Mouse (Mus musculus) embryonic stem cell, embryonic (primary cell): Measurements from ENCODE around the gene Tap2.

Experiments used
- CTCF ChIA-PET, 4 experiments: fragments of 300-600 bp in 2 of 4; fragments of 350-600 bp in 2 of 4; sonication (Branson Sonifier 250); formaldehyde crosslinking; loops; one replicate each; lab custom pipeline; 2022; ENCODE audit warnings: inconsistent platforms in 2 of 4; lab: Charles Lee
- POLR2A ChIA-PET, 4 experiments: fragments of 300-600 bp in 2 of 4; fragments of 350-600 bp in 2 of 4; sonication (Branson Sonifier 250); formaldehyde crosslinking; loops; one replicate each; lab custom pipeline; 2022; ENCODE audit warnings: antibody characterized with exemption in 4 of 4, inconsistent platforms in 1 of 4; lab: Charles Lee

Gene Tap2

GRCm38 (mm10) chr17:34187261-34187916 lies 15.9 kb upstream of the Tap2 start, which contains the start of the genes Tap1 and Psmb9:
Gene Tap1 (plus strand): TSS chr17:34187553.
Gene Psmb9 (minus strand): TSS chr17:34187764.
- POLR2A ChIA-PET = interaction anchor here in 3 of 4 experiments (0.8 to 2.3 kb wide), 17 partner anchors 9 to 231 kb away, joined by 3 to 17 read pairs (median 3); partner anchors contain the start of genes H2-DMa (in 1 of the 3), Psmb8 (in 1 of the 3), Ring1 (in 1 of the 3) and Rps18 (in 1 of the 3)

GRCm38 (mm10) chr17:34188010-34188409 lies 15.3 kb upstream of the Tap2 start:
- ChIA-PET CTCF (interaction anchor here in 3 of 4 experiments (0.8 to 2.8 kb wide), 7 partner anchors 8 to 385 kb away, joined by 3 to 14 read pairs (median 3); partner anchors contain the start of gene BC051142 (in 1 of the 3)), POLR2A (interaction anchor here in 3 of 4 experiments (0.9 to 2.3 kb wide), 11 partner anchors 9 to 232 kb away, joined by 3 to 17 read pairs (median 3); partner anchors contain the start of genes H2-DMa (in 1 of the 3), Psmb8 (in 1 of the 3), Ring1 (in 1 of the 3) and Rps18 (in 1 of the 3))

More at GRCm38 (mm10) chr17:34187261-34187916, 15.9 kb upstream of the Tap2 start, which contains the start of the genes Tap1 and Psmb9:
- CTCF ChIA-PET = interaction anchor here (0.5 to 2.8 kb wide), 20 partner anchors 9 to 1044 kb away, joined by 3 to 14 read pairs (median 4); partner anchors contain the start of gene BC051142 (in 1 of the 4)

GRCm38 (mm10) chr17:34188986-34189385 lies 14.3 kb upstream of the Tap2 start:
- POLR2A ChIA-PET = no interaction called here
- CTCF ChIA-PET = no interaction called here

GRCm38 (mm10) chr17:34192852-34193251 lies 10.5 kb upstream of the Tap2 start:
- ChIA-PET POLR2A (interaction anchor here in 1 of 4 experiments (2.8 kb wide), 1 partner anchor 73 kb away, joined by 8 read pairs; the partner anchor contains the start of gene H2-DMa), CTCF (interaction anchor here in 1 of 4 experiments (1.1 kb wide), 1 partner anchor 219 kb away, joined by 4 read pairs; no protein-coding TSS in a partner anchor)

DNA sequence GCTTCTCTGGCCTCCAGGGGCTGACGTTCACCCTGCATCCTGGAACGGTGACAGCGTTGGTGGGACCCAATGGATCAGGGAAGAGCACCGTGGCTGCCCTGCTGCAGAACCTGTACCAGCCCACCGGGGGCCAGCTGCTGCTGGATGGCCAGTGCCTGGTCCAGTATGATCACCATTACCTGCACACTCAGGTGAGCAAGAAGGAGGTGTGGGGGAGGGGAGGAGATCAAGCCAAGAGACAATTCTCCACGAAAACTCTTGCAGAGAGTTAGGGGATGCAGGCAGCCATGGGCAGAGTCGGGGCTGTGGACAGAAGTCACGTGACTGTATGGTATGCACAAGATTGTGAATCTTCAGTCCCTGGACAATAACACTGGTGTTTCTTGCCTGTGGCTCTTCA lies 9.9 kb upstream of the Tap2 start:
- CTCF ChIA-PET = interaction anchor here in 1 of 4 experiments (0.7 kb wide), 1 partner anchor 249 kb away, joined by 8 read pairs; no protein-coding TSS in a partner anchor

GRCm38 (mm10) chr17:34194723-34195122 lies 8.6 kb upstream of the Tap2 start:
- ChIA-PET POLR2A (interaction anchor here in 1 of 4 experiments (0.6 to 1.2 kb wide), 3 partner anchors 11 to 109 kb away, joined by 3 to 4 read pairs (median 4); no protein-coding TSS in a partner anchor), CTCF (interaction anchor here in 1 of 4 experiments (0.9 kb wide), 1 partner anchor 24 kb away, joined by 4 read pairs; no protein-coding TSS in a partner anchor)

More for the DNA sequence above, 9.9 kb upstream of the Tap2 start:
- POLR2A ChIA-PET = interaction anchor here in 1 of 4 experiments (2.8 kb wide), 1 partner anchor 74 kb away, joined by 8 read pairs; the partner anchor contains the start of gene H2-DMa

GRCm38 (mm10) chr17:34196491-34196890 lies 6.8 kb upstream of the Tap2 start:
- ChIA-PET CTCF (interaction anchor here in 3 of 4 experiments (0.6 to 1.2 kb wide), 7 partner anchors 9 to 1224 kb away, joined by 3 to 5 read pairs (median 3); partner anchors contain the start of genes Psmb9 (in 1 of the 3) and Tap1 (in 1 of the 3)), POLR2A (interaction anchor here in 3 of 4 experiments (0.6 to 2.2 kb wide), 6 partner anchors 10 to 117 kb away, joined by 3 to 8 read pairs (median 4); partner anchors contain the start of genes Psmb9 (in 2 of the 3), Tap1 (in 2 of the 3) and H2-DMa (in 1 of the 3))

GRCm38 (mm10) chr17:34196941-34197894 lies 6.1 kb upstream of the Tap2 start, which contains the start of gene Psmb8:
Gene Psmb8 (plus strand): TSS chr17:34197721.
- POLR2A ChIA-PET = interaction anchor here in 3 of 4 experiments (0.6 to 2.2 kb wide), 8 partner anchors 10 to 246 kb away, joined by 3 to 8 read pairs (median 4); partner anchors contain the start of genes Psmb9 (in 3 of the 3), Tap1 (in 3 of the 3), B3galt4 (in 1 of the 3) and H2-DMa (in 1 of the 3)

GRCm38 (mm10) chr17:34197904-34198520 lies 5.3 kb upstream of the Tap2 start:
- ChIA-PET POLR2A (interaction anchor here in 1 of 4 experiments (0.7 to 2.2 kb wide), 2 partner anchors 18 to 78 kb away, joined by 3 to 8 read pairs; partner anchors contain the start of gene H2-DMa), CTCF (interaction anchor here in 2 of 4 experiments (0.7 to 1.2 kb wide), 2 partner anchors 59 to 242 kb away, joined by 3 to 9 read pairs; no protein-coding TSS in a partner anchor)

More at GRCm38 (mm10) chr17:34196941-34197894, 6.1 kb upstream of the Tap2 start, which contains the start of gene Psmb8:
- CTCF ChIA-PET = interaction anchor here in 3 of 4 experiments (0.6 to 1.2 kb wide), 7 partner anchors 58 to 1223 kb away, joined by 3 to 5 read pairs (median 3); no protein-coding TSS in a partner anchor

DNA sequence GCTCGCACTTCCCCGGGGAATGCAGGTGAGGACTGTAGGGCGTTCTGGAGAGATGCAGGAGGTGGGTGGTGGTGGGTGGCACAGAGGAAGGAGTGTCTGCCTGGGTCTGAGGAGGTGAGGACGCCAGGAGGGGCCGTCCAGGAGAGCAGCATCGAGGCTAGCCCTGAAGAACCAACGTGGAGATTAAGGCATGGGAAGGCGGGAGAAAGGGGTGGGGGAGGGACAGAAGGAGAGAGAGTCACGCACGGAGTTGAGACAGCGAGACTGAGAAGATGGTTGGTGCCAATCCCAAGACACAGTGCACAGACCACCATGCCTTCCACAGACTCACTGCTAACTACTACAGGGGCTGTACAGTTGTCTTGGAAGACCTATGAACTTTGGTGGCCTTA lies 4.8 kb upstream of the Tap2 start:
- POLR2A ChIA-PET = interaction anchor here in 2 of 4 experiments (0.7 to 2.2 kb wide), 3 partner anchors 19 to 79 kb away, joined by 3 to 8 read pairs (median 3); partner anchors contain the start of gene H2-DMa (in 1 of the 2)
- CTCF ChIA-PET = interaction anchor here in 3 of 4 experiments (0.6 to 1.2 kb wide), 3 partner anchors 59 to 693 kb away, joined by 3 to 9 read pairs (median 3); no protein-coding TSS in a partner anchor

DNA sequence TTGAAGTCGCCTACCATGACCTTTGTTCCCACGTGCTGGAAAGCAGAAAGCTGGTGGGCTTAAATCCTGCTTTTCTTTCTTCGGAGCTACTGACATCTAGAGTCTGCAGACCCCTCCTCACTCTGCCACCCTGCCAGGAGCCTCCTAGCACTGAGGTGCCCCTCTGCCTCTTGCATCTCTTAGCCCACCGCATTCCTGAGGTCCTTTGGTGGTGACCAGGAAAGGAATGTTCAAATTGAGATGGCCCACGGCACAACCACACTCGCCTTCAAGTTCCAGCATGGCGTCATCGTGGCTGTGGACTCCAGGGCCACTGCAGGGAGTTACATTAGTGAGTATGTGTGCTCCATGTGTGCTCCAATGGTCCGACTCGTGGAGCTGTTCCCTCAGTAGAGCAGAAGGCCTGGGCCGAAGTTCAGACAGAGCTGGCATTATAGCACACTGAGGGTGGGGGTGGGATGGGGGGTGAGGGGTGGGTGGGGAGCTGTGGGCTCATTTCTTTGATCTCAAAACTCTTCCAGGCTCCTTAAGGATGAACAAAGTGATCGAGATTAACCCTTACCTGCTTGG lies 4.2 kb upstream of the Tap2 start:
- POLR2A ChIA-PET = interaction anchor here in 1 of 4 experiments (0.7 kb wide), 1 partner anchor 24 kb away, joined by 3 read pairs; no protein-coding TSS in a partner anchor
- CTCF ChIA-PET = interaction anchor here in 3 of 4 experiments (0.6 to 1.2 kb wide), 4 partner anchors 51 to 692 kb away, joined by 3 read pairs; no protein-coding TSS in a partner anchor

DNA sequence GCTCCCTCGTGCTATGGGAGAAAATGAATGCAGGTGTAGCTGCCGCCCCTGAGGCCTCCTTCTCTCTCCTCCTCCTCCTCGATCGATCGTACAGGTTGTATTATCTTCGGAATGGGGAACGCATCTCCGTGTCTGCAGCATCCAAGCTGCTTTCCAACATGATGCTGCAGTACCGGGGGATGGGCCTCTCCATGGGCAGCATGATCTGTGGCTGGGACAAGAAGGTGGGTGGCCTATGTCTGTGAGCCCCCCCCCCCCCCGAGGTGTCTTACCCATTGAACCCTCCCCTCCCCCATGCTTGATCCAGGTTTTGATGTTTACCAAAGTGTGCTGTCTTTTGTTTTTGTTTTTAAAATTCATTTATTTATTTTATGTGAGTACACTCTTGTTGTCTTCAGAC lies 3.3 kb upstream of the Tap2 start:
- POLR2A ChIA-PET = no interaction called here
- CTCF ChIA-PET = interaction anchor here in 2 of 4 experiments (0.8 to 1.2 kb wide), 2 partner anchors 29 to 30 kb away, joined by 3 to 4 read pairs; no protein-coding TSS in a partner anchor

DNA sequence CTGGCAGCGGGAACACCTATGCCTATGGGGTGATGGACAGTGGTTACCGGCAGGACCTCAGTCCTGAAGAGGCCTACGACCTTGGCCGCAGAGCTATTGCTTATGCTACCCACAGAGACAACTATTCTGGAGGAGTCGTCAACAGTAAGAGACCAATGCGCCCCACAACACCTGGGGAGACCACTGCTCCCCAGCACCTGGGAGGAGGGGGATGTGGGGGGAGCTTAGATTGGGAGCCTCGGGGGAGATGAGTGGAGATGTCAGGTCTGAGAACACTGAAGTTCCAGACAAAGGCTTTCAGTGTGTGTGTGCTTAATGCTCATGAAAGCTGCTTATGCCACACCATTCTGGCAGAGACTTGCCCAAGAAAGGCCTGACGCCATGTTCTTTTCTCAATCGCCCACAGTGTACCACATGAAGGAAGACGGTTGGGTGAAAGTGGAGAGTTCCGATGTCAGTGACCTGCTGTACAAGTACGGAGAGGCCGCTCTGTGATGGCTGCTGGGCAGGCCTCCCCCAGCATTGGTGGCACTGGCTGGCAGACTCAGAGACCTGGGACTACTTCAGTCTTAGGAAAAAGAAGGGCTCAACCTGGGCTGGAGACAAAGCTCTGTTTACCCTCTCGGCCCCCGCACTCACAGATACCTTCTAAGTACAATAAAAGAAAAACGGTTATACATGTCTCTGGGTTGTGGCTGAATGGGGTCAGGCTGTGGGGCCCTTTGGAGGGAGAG lies 2.4 kb upstream of the Tap2 start:
- ChIA-PET CTCF (interaction anchor here in 3 of 4 experiments (0.7 to 1.2 kb wide), 5 partner anchors 15 to 1519 kb away, joined by 3 to 4 read pairs (median 3); no protein-coding TSS in a partner anchor), POLR2A (no interaction called here)

- ChIA-PET CTCF (interaction anchor here in 2 of 4 experiments (0.7 to 1.2 kb wide), 3 partner anchors 31 to 1520 kb away, joined by 3 to 4 read pairs (median 3); no protein-coding TSS in a partner anchor), POLR2A (no interaction called here)
These were observed 1.7 kb upstream of the Tap2 start for GRCm38 (mm10) chr17:34201506-34202055.
